Mouse (Mus musculus): ENCODE data around the gene Chp2.

The Chp2 gene

GRCm38 (mm10) chr7:122219315-122219801 is at the start of gene Chp2:
Chp2 (plus strand) TSS chr7:122219496.
- DNase-seq (ENCODE audit: low spot score), result no peak

GRCm38 (mm10) chr7:122170705-122171104 is 48.6 kb upstream of the Chp2 start:
- no peak for DNase-seq (ENCODE audit: low spot score)

- no peak for DNase-seq (ENCODE audit: low spot score)
These were observed 47.7 kb upstream of the Chp2 start for GRCm38 (mm10) chr7:122171613-122172012.

GRCm38 (mm10) chr7:122180720-122181119 is 38.6 kb upstream of the Chp2 start:
- DNase-seq (ENCODE audit: low spot score), result no peak

GRCm38 (mm10) chr7:122184569-122184968 is 34.7 kb upstream of the Chp2 start:
- no peak for DNase-seq (ENCODE audit: low spot score)

GRCm38 (mm10) chr7:122186043-122186442 is 33.3 kb upstream of the Chp2 start, which contains the start of gene Ern2:
Ern2 (minus strand) TSS chr7:122186207.
- no peak for DNase-seq (ENCODE audit: low spot score)

- DNase-seq (ENCODE audit: low spot score), result peak; percentile 31
These were observed 29.8 kb upstream of the Chp2 start for GRCm38 (mm10) chr7:122189484-122189883.

GRCm38 (mm10) chr7:122191097-122191496 is 28.2 kb upstream of the Chp2 start:
- DNase-seq (ENCODE audit: low spot score), result no peak

- no peak for DNase-seq (ENCODE audit: low spot score)
These were observed 25.4 kb upstream of the Chp2 start for GRCm38 (mm10) chr7:122193919-122194318.

- no peak for DNase-seq (ENCODE audit: low spot score)
These were observed 22.5 kb upstream of the Chp2 start for GRCm38 (mm10) chr7:122196771-122197170.

GRCm38 (mm10) chr7:122197306-122197705 is 22.0 kb upstream of the Chp2 start:
- peak; percentile 35 for DNase-seq (ENCODE audit: low spot score)

- no peak for DNase-seq (ENCODE audit: low spot score)
These were observed 20.0 kb upstream of the Chp2 start for GRCm38 (mm10) chr7:122199296-122199695.

GRCm38 (mm10) chr7:122203936-122204335 is 15.4 kb upstream of the Chp2 start:
- DNase-seq (ENCODE audit: low spot score), result no peak

GRCm38 (mm10) chr7:122206121-122206520 is 13.2 kb upstream of the Chp2 start:
- no peak for DNase-seq (ENCODE audit: low spot score)

- DNase-seq (ENCODE audit: low spot score), result no peak
These were observed 10.8 kb upstream of the Chp2 start for GRCm38 (mm10) chr7:122208276-122209021.

- DNase-seq (ENCODE audit: low spot score), result no peak
These were observed 6.9 kb downstream of the Chp2 start for GRCm38 (mm10) chr7:122226020-122226742.

- DNase-seq (ENCODE audit: low spot score), result no peak
These were observed 7.4 kb downstream of the Chp2 start for GRCm38 (mm10) chr7:122226744-122227143.

- DNase-seq (ENCODE audit: low spot score), result no peak
These were observed 10.0 kb downstream of the Chp2 start for GRCm38 (mm10) chr7:122229306-122229705.

- no peak for DNase-seq (ENCODE audit: low spot score)
These were observed 10.6 kb downstream of the Chp2 start for GRCm38 (mm10) chr7:122229916-122230315.

GRCm38 (mm10) chr7:122230866-122231265 is 11.6 kb downstream of the Chp2 start:
- no peak for DNase-seq (ENCODE audit: low spot score)

GRCm38 (mm10) chr7:122238939-122239338 is 19.6 kb downstream of the Chp2 start:
- no peak for DNase-seq (ENCODE audit: low spot score)

GRCm38 (mm10) chr7:122240413-122241119 is 21.3 kb downstream of the Chp2 start:
- no peak for DNase-seq (ENCODE audit: low spot score)

- DNase-seq (ENCODE audit: low spot score), result no peak
These were observed 23.0 kb downstream of the Chp2 start for GRCm38 (mm10) chr7:122242260-122242659.

Data from urinary bladder, postnatal 25 days (tissue).